In the genomic region with DNA sequence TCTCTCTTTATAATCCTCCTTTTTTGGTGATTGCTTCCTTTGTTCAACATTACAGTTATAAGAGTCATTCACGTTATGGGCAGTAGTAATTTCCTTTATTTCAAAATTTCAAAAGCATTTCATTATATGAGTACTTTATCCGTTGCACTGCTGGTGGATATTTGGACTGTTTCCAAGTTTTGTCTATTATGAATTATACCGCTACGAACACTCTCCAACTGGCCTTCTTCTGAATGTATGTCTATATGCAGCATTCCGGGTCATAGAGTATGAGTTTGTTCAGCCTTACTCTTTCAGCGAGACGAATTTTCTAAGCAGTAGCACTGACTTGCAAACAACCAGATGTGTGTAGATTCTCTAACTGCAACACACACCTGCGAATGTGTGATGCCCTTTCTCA, we compare ENCODE assay signal across 16 mouse cellular contexts.
"Had no signal": no experiment of that assay in that cellular context is flagged by ENCODE, and none has a peak within 500 bp of the region (broad histone marks: within the 10 kb centered on the region; RNA-seq: fewer than 3 reads in every experiment).

No protein-coding gene starts in this region.

- H3K9ac ChIP-seq: neural tube, embryonic 12.5 days; neural tube, embryonic 13.5 days; neural tube, embryonic 15.5 days; stomach, embryonic 15.5 days had no signal

- H3K36me3 ChIP-seq: neural tube, embryonic 12.5 days; neural tube, embryonic 13.5 days; neural tube, embryonic 15.5 days; stomach, embryonic 15.5 days had no signal

- H3K9me3 ChIP-seq: neural tube, embryonic 12.5 days; neural tube, embryonic 13.5 days; neural tube, embryonic 15.5 days; stomach, embryonic 15.5 days had no signal

- H3K27me3 ChIP-seq: neural tube, embryonic 12.5 days; neural tube, embryonic 13.5 days; neural tube, embryonic 15.5 days; stomach, embryonic 15.5 days had no signal

- H3K4me1 ChIP-seq: neural tube, embryonic 12.5 days; neural tube, embryonic 13.5 days; neural tube, embryonic 15.5 days; stomach, embryonic 15.5 days had no signal

- H3K4me3 ChIP-seq: neural tube, embryonic 12.5 days; neural tube, embryonic 13.5 days; neural tube, embryonic 15.5 days; stomach, embryonic 15.5 days had no signal

- DNase-seq: right cerebral cortex, adult 18-20 months; right cerebral cortex, postnatal 14 days; right cerebral cortex, postnatal 25 days; right cerebral cortex, postnatal 4 days; spleen, adult 18-20 months; thymus, adult 18-20 months; thymus, adult 2 months; thymus, postnatal 14 days; thymus, postnatal 25 days; thymus, postnatal 36 days; thymus, postnatal 4 days had no signal

- H3K4me2 ChIP-seq: neural tube, embryonic 12.5 days; neural tube, embryonic 13.5 days; neural tube, embryonic 15.5 days; stomach, embryonic 15.5 days had no signal

- H3K27ac ChIP-seq: neural tube, embryonic 12.5 days; neural tube, embryonic 13.5 days; neural tube, embryonic 15.5 days; stomach, embryonic 15.5 days; stomach, postnatal 0 days had no signal
